Mouse (Mus musculus) fat pad, adult 2 months (tissue): ENCODE measurements at regions not wholly inside any gene's neighbourhood (a gene's known extent, or its start where the extent isn't known, plus 50 kb on each side); places are given as distances from the start of the nearest gene placed in this dataset.

Experiments used
- DNase-seq: peaks from one replicate; pipeline ENCODE4 v3.0.0-alpha.2; 2011; ENCODE audit warnings: low read depth, low spot score; ENCODE audit errors: extremely low read depth

- DNase-seq, result no peak
These were observed 50.5 kb upstream of the Ednra start for GRCm38 (mm10) chr8:77774551-77775335.

GRCm38 (mm10) chr8:77775526-77775925 is 51.3 kb upstream of the Ednra start:
- no peak for DNase-seq

GRCm38 (mm10) chr8:77777597-77777996 is 53.3 kb upstream of the Ednra start:
- DNase-seq, result peak; percentile 91

GRCm38 (mm10) chr8:77785676-77786255 is 61.5 kb upstream of the Ednra start:
- DNase-seq, result no peak

GRCm38 (mm10) chr8:77794911-77795310 is 70.6 kb upstream of the Ednra start:
- no peak for DNase-seq

- DNase-seq, result no peak
These were observed 79.1 kb upstream of the Ednra start for GRCm38 (mm10) chr8:77803147-77803903.

- no peak for DNase-seq
These were observed 80.3 kb upstream of the Ednra start for GRCm38 (mm10) chr8:77804536-77804935.

- DNase-seq, result no peak
These were observed 80.7 kb upstream of the Ednra start for GRCm38 (mm10) chr8:77804956-77805355.

- no peak for DNase-seq
These were observed 81.4 kb upstream of the Ednra start for GRCm38 (mm10) chr8:77805657-77806056.

- DNase-seq, result no peak
These were observed 90.8 kb upstream of the Ednra start for GRCm38 (mm10) chr8:77814796-77815647.

GRCm38 (mm10) chr8:77815648-77815971 is 91.3 kb upstream of the Ednra start:
- DNase-seq, result no peak

- DNase-seq, result no peak
These were observed 92.0 kb upstream of the Ednra start for GRCm38 (mm10) chr8:77816217-77816616.

- no peak for DNase-seq
These were observed 101.5 kb upstream of the Ednra start for GRCm38 (mm10) chr8:77825786-77826185.

- DNase-seq, result no peak
These were observed 102.0 kb upstream of the Ednra start for GRCm38 (mm10) chr8:77826255-77826654.

GRCm38 (mm10) chr8:77828079-77828478 is 103.8 kb upstream of the Ednra start:
- DNase-seq, result no peak

GRCm38 (mm10) chr8:77829126-77829748 is 105.0 kb upstream of the Ednra start:
- no peak for DNase-seq

GRCm38 (mm10) chr8:77829764-77830163 is 105.5 kb upstream of the Ednra start:
- DNase-seq, result no peak

GRCm38 (mm10) chr8:77834283-77834682 is 110.0 kb upstream of the Ednra start:
- no peak for DNase-seq

- no peak for DNase-seq
These were observed 112.7 kb upstream of the Ednra start for GRCm38 (mm10) chr8:77836902-77837489.

GRCm38 (mm10) chr8:77842392-77843139 is 118.3 kb upstream of the Ednra start:
- DNase-seq, result no peak
